Mouse (Mus musculus): ENCODE data around the gene Gnb1l. TPM values are rescaled to one million over a fixed set of nuclear protein-coding genes. Genes with fewer than 3 reads are reported as not detected.

The Gnb1l gene
- polyA plus RNA-seq, 1 experiment, result 6.6 TPM

GRCm38 (mm10) chr16:18484794-18485435, 13.6 kb upstream of the Gnb1l start:
- TF ChIP-seq E2F4 (IDR thresholded peaks at IDR 0.05; ENCODE audit: insufficient read depth) (no peak), MAX (IDR thresholded peaks at IDR 0.05; ENCODE audit: low read depth) (no peak), POLR2A (IDR thresholded peaks at IDR 0.05; ENCODE audit: insufficient read length, low read depth) (no peak), USF1 (IDR thresholded peaks at IDR 0.05; ENCODE audit: low read depth) (no peak), MYOG (IDR thresholded peaks at IDR 0.05; ENCODE audit: control insufficient read depth in 1 of 3, insufficient read depth in 1 of 3, insufficient read length in 2 of 3, low read depth in 2 of 3) (no peak), CEBPB (IDR thresholded peaks at IDR 0.05; ENCODE audit: insufficient read depth, poor library complexity, severe bottlenecking) (no peak), REST (IDR thresholded peaks at IDR 0.05; ENCODE audit: insufficient read depth, insufficient read length) (no peak), SRF (IDR thresholded peaks at IDR 0.05; ENCODE audit: control insufficient read depth, insufficient read length, low read depth) (no peak), MYOD1 (IDR thresholded peaks at IDR 0.05; ENCODE audit: control insufficient read depth in 1 of 3, insufficient read length in 2 of 3, low read depth in 2 of 3) (no peak), POLR2AphosphoS2 (IDR thresholded peaks at IDR 0.05; ENCODE audit: insufficient read length, low read depth) (no peak), TCF12 (IDR thresholded peaks at IDR 0.05; ENCODE audit: insufficient read depth, poor library complexity, severe bottlenecking) (no peak), TCF3 (IDR thresholded peaks at IDR 0.05; ENCODE audit: insufficient read length, low read depth) (no peak)
- Histone ChIP-seq H3K79me2 (ENCODE audit: control insufficient read depth, insufficient read depth) (no peaks in the 10 kb centered on the region), H3K27me3 (ENCODE audit: control insufficient read depth, insufficient read depth, insufficient read length) (no peaks in the 10 kb centered on the region)

GRCm38 (mm10) chr16:18486126-18486525, 12.4 kb upstream of the Gnb1l start:
- H3K36me3 ChIP-seq (ENCODE audit: control insufficient read depth, insufficient read depth), result no peaks in the 10 kb centered on the region
- no peak overlapping the region for H3K4me3 ChIP-seq
- TF ChIP-seq MAX (IDR thresholded peaks at IDR 0.05; ENCODE audit: low read depth) (no peak), USF1 (IDR thresholded peaks at IDR 0.05; ENCODE audit: low read depth) (no peak), POLR2AphosphoS2 (IDR thresholded peaks at IDR 0.05; ENCODE audit: insufficient read length, low read depth) (no peak), REST (IDR thresholded peaks at IDR 0.05; ENCODE audit: insufficient read depth, insufficient read length) (no peak), POLR2A (IDR thresholded peaks at IDR 0.05; ENCODE audit: insufficient read length, low read depth) (no peak), CEBPB (IDR thresholded peaks at IDR 0.05; ENCODE audit: insufficient read depth, poor library complexity, severe bottlenecking) (no peak), TCF3 (IDR thresholded peaks at IDR 0.05; ENCODE audit: insufficient read length, low read depth) (no peak), MYOG (IDR thresholded peaks at IDR 0.05; ENCODE audit: control insufficient read depth in 1 of 3, insufficient read depth in 1 of 3, insufficient read length in 2 of 3, low read depth in 2 of 3) (no peak), SRF (IDR thresholded peaks at IDR 0.05; ENCODE audit: control insufficient read depth, insufficient read length, low read depth) (no peak), E2F4 (IDR thresholded peaks at IDR 0.05; ENCODE audit: insufficient read depth) (no peak), MYOD1 (IDR thresholded peaks at IDR 0.05; ENCODE audit: control insufficient read depth in 1 of 3, insufficient read length in 2 of 3, low read depth in 2 of 3) (no peak), TCF12 (IDR thresholded peaks at IDR 0.05; ENCODE audit: insufficient read depth, poor library complexity, severe bottlenecking) (no peak)
- H3K4me2 ChIP-seq (ENCODE audit: low read depth), result no peak overlapping the region
- no peak overlapping the region for H3ac ChIP-seq (ENCODE audit: control insufficient read depth, insufficient read length)
- no peaks in the 10 kb centered on the region for H3K27me3 ChIP-seq (ENCODE audit: control insufficient read depth, insufficient read depth, insufficient read length)
- H3K79me2 ChIP-seq (ENCODE audit: control insufficient read depth, insufficient read depth), result no peaks in the 10 kb centered on the region

More at GRCm38 (mm10) chr16:18484794-18485435, 13.6 kb upstream of the Gnb1l start:
- no peak overlapping the region for H3K4me3 ChIP-seq
- H3ac ChIP-seq (ENCODE audit: control insufficient read depth, insufficient read length), result no peak overlapping the region
- H3K4me2 ChIP-seq (ENCODE audit: low read depth), result no peak overlapping the region
- no peaks in the 10 kb centered on the region for H3K36me3 ChIP-seq (ENCODE audit: control insufficient read depth, insufficient read depth)

GRCm38 (mm10) chr16:18490281-18490680, 8.2 kb upstream of the Gnb1l start:
- H3K4me3 ChIP-seq, result no peak overlapping the region
- H3K36me3 ChIP-seq (ENCODE audit: control insufficient read depth, insufficient read depth), result no peaks in the 10 kb centered on the region
- H3ac ChIP-seq (ENCODE audit: control insufficient read depth, insufficient read length), result no peak overlapping the region
- no peaks in the 10 kb centered on the region for H3K27me3 ChIP-seq (ENCODE audit: control insufficient read depth, insufficient read depth, insufficient read length)
- no peak overlapping the region for H3K4me2 ChIP-seq (ENCODE audit: low read depth)
- TF ChIP-seq E2F4 (IDR thresholded peaks at IDR 0.05; ENCODE audit: insufficient read depth) (no peak), TCF3 (IDR thresholded peaks at IDR 0.05; ENCODE audit: insufficient read length, low read depth) (no peak), SRF (IDR thresholded peaks at IDR 0.05; ENCODE audit: control insufficient read depth, insufficient read length, low read depth) (no peak), MAX (IDR thresholded peaks at IDR 0.05; ENCODE audit: low read depth) (no peak), REST (IDR thresholded peaks at IDR 0.05; ENCODE audit: insufficient read depth, insufficient read length) (no peak), TCF12 (IDR thresholded peaks at IDR 0.05; ENCODE audit: insufficient read depth, poor library complexity, severe bottlenecking) (no peak), MYOD1 (IDR thresholded peaks at IDR 0.05; ENCODE audit: control insufficient read depth in 1 of 3, insufficient read length in 2 of 3, low read depth in 2 of 3) (no peak), USF1 (IDR thresholded peaks at IDR 0.05; ENCODE audit: low read depth) (no peak), POLR2A (IDR thresholded peaks at IDR 0.05; ENCODE audit: insufficient read length, low read depth) (no peak), MYOG (IDR thresholded peaks at IDR 0.05; ENCODE audit: control insufficient read depth in 1 of 3, insufficient read depth in 1 of 3, insufficient read length in 2 of 3, low read depth in 2 of 3) (no peak), POLR2AphosphoS2 (IDR thresholded peaks at IDR 0.05; ENCODE audit: insufficient read length, low read depth) (no peak), CEBPB (IDR thresholded peaks at IDR 0.05; ENCODE audit: insufficient read depth, poor library complexity, severe bottlenecking) (no peak)
- H3K79me2 ChIP-seq (ENCODE audit: control insufficient read depth, insufficient read depth), result no peaks in the 10 kb centered on the region

- H3K4me2 ChIP-seq (ENCODE audit: low read depth), result no peak overlapping the region
- H3K4me3 ChIP-seq, result no peak overlapping the region
- no peak overlapping the region for H3ac ChIP-seq (ENCODE audit: control insufficient read depth, insufficient read length)
- no peaks in the 10 kb centered on the region for H3K27me3 ChIP-seq (ENCODE audit: control insufficient read depth, insufficient read depth, insufficient read length)
- no peaks in the 10 kb centered on the region for H3K79me2 ChIP-seq (ENCODE audit: control insufficient read depth, insufficient read depth)
- no peaks in the 10 kb centered on the region for H3K36me3 ChIP-seq (ENCODE audit: control insufficient read depth, insufficient read depth)
- no peak for TF ChIP-seq TCF12 (IDR thresholded peaks at IDR 0.05; ENCODE audit: insufficient read depth, poor library complexity, severe bottlenecking)
- TF ChIP-seq TCF3 (IDR thresholded peaks at IDR 0.05; ENCODE audit: insufficient read length, low read depth), result no peak
- TF ChIP-seq MAX (IDR thresholded peaks at IDR 0.05; ENCODE audit: low read depth), result no peak
- no peak for TF ChIP-seq POLR2AphosphoS2 (IDR thresholded peaks at IDR 0.05; ENCODE audit: insufficient read length, low read depth)
- no peak for TF ChIP-seq POLR2A (IDR thresholded peaks at IDR 0.05; ENCODE audit: insufficient read length, low read depth)
- no peak for TF ChIP-seq USF1 (IDR thresholded peaks at IDR 0.05; ENCODE audit: low read depth)
- TF ChIP-seq MYOG (IDR thresholded peaks at IDR 0.05; ENCODE audit: control insufficient read depth in 1 of 3, insufficient read depth in 1 of 3, insufficient read length in 2 of 3, low read depth in 2 of 3), result no peak
- TF ChIP-seq CEBPB (IDR thresholded peaks at IDR 0.05; ENCODE audit: insufficient read depth, poor library complexity, severe bottlenecking), result no peak
- TF ChIP-seq SRF (IDR thresholded peaks at IDR 0.05; ENCODE audit: control insufficient read depth, insufficient read length, low read depth), result no peak
- TF ChIP-seq REST (IDR thresholded peaks at IDR 0.05; ENCODE audit: insufficient read depth, insufficient read length), result no peak
- no peak for TF ChIP-seq E2F4 (IDR thresholded peaks at IDR 0.05; ENCODE audit: insufficient read depth)
- no peak for TF ChIP-seq MYOD1 (IDR thresholded peaks at IDR 0.05; ENCODE audit: control insufficient read depth in 1 of 3, insufficient read length in 2 of 3, low read depth in 2 of 3)
Measured at GRCm38 (mm10) chr16:18490894-18491293, 7.6 kb upstream of the Gnb1l start.
